Mouse (Mus musculus): ENCODE measurements around the gene Litaf. TPM values are rescaled to one million over a fixed set of nuclear protein-coding genes. Genes with fewer than 3 reads are reported as not detected.
A peak's percentile ranks its signal among the peaks of the same experiment; 100 is the strongest.

The Litaf gene
- total and polyA plus RNA-seq, 3 experiments: 97.5 to 178 (median 154) TPM

- TF ChIP-seq RCOR1 (conservative IDR thresholded peaks at IDR 0.05; ENCODE audit: low read depth, low read length) (peak; percentile 33; the same call in 1 of the 2 replicates), TCF12 (IDR thresholded peaks at IDR 0.05; ENCODE audit: low read depth, low read length) (no peak), UBTF (IDR thresholded peaks at IDR 0.05; ENCODE audit: low read depth, low read length) (no peak), POLR2A (IDR thresholded peaks at IDR 0.05; ENCODE audit: low read depth, low read length) (no peak), ZNF384 (IDR thresholded peaks at IDR 0.05; ENCODE audit: low read depth, low read length) (0 out of 2 replicates have a peak, but pooled peaks have one; percentile 1), ETS1 (conservative IDR thresholded peaks at IDR 0.05; ENCODE audit: low read depth, low read length) (no peak), MAFK (IDR thresholded peaks at IDR 0.05; ENCODE audit: insufficient replicate concordance, low read length) (no peak), TBP (conservative IDR thresholded peaks at IDR 0.05; ENCODE audit: low read depth, low read length) (0 out of 2 replicates have a peak, but pooled peaks have one; percentile 6), MXI1 (IDR thresholded peaks at IDR 0.05; ENCODE audit: low read depth, low read length) (peak; percentile 79; the same call in 1 of the 2 replicates), MAX (IDR thresholded peaks at IDR 0.05; ENCODE audit: low read length) (peak; percentile 63; the same call in 1 of the 2 replicates), BHLHE40 (IDR thresholded peaks at IDR 0.05; ENCODE audit: low read depth, low read length) (peak; percentile 86), POLR2AphosphoS2 (IDR thresholded peaks at IDR 0.05; ENCODE audit: low read depth, low read length) (no peak), IRF4 (IDR thresholded peaks at IDR 0.05; ENCODE audit: low read depth, low read length) (peak; percentile 5; the same call in 1 of the 2 replicates), NELFE (IDR thresholded peaks at IDR 0.05; ENCODE audit: low read depth, low read length) (no peak), USF2 (conservative IDR thresholded peaks at IDR 0.05; ENCODE audit: low read depth, low read length) (no peak), EP300 (IDR thresholded peaks at IDR 0.05; ENCODE audit: low read length) (no peak), KAT2A (IDR thresholded peaks at IDR 0.05; ENCODE audit: insufficient replicate concordance, low read length) (no peak)
- H3K36me3 ChIP-seq (replicated peaks in 1 of 2; ENCODE audit: control insufficient read depth in 1 of 2, insufficient read depth in 1 of 2, low read length in 1 of 2): peaks cover 0 to 26% of the 10 kb centered on the region in 2 experiments
- dilution Hi-C loops (cut with MboI; ENCODE audit: extremely low pct_ligation_motif_present, extremely low pct_unique_long_range_greater_than_20kb, low sequenced_read_pairs): no loop called here
- no peaks in the 10 kb centered on the region for H3K79me2 ChIP-seq (replicated peaks; ENCODE audit: control insufficient read depth, extremely low read depth, insufficient read depth, poor library complexity, severe bottlenecking)
- peak; percentile 54 for DNase-seq (ENCODE audit: extremely low read depth)
- in situ Hi-C loops (cut with MboI; ENCODE audit: low pct_ligation_motif_present, low pct_unique_long_range_greater_than_20kb, low sequenced_read_pairs): loop anchor here (5.0 kb wide), 1 partner anchor 262 kb away; no protein-coding TSS in a partner anchor
- peak overlapping the region; percentile 47 for H3K9ac ChIP-seq (ENCODE audit: insufficient read depth, low read depth)
- no peaks in the 10 kb centered on the region for H3K9me3 ChIP-seq (replicated peaks; ENCODE audit: low read length)
- peaks cover 8 to 38% of the 10 kb centered on the region in 2 experiments for H3K4me1 ChIP-seq (ENCODE audit: control insufficient read depth in 1 of 2, insufficient read depth in 2 of 2)
- no peaks in the 10 kb centered on the region for H3K27me3 ChIP-seq (replicated peaks)
- peak overlapping the region; percentile 52 to 67 (median 59) for H3K4me3 ChIP-seq (replicated peaks in 1 of 3; ENCODE audit: low read depth in 2 of 3, low read length in 2 of 3, poor library complexity in 1 of 3)
- H3K27ac ChIP-seq (ENCODE audit: insufficient read depth, low read depth): peak overlapping the region; percentile 15; the same call in 1 of the 2 replicates
- H3K4me2 ChIP-seq (ENCODE audit: insufficient read depth, low read depth, poor library complexity, severe bottlenecking): peak overlapping the region; percentile 92
Measured at GRCm38 (mm10) chr16:11035273-11035672, 30.7 kb downstream of the Litaf start.

- DNase-seq (ENCODE audit: extremely low read depth): peak; percentile 95
- Histone ChIP-seq H3K4me3 (replicated peaks in 1 of 3; ENCODE audit: low read depth in 2 of 3, low read length in 2 of 3, poor library complexity in 1 of 3) (peak overlapping the region in 2 of 3 experiments; percentile 52 to 67), H3K9ac (ENCODE audit: insufficient read depth, low read depth) (peak overlapping the region; percentile 47), H3K27ac (ENCODE audit: insufficient read depth, low read depth) (no peak overlapping the region), H3K36me3 (replicated peaks in 1 of 2; ENCODE audit: control insufficient read depth in 1 of 2, insufficient read depth in 1 of 2, low read length in 1 of 2) (peaks cover 0 to 33% of the 10 kb centered on the region in 2 experiments), H3K4me1 (ENCODE audit: control insufficient read depth in 1 of 2, insufficient read depth in 2 of 2) (peaks cover 8 to 38% of the 10 kb centered on the region in 2 experiments), H3K79me2 (replicated peaks; ENCODE audit: control insufficient read depth, extremely low read depth, insufficient read depth, poor library complexity, severe bottlenecking) (no peaks in the 10 kb centered on the region), H3K4me2 (ENCODE audit: insufficient read depth, low read depth, poor library complexity, severe bottlenecking) (peak overlapping the region; percentile 92), H3K9me3 (replicated peaks; ENCODE audit: low read length) (no peaks in the 10 kb centered on the region), H3K27me3 (replicated peaks) (no peaks in the 10 kb centered on the region)
- dilution Hi-C loops (cut with MboI; ENCODE audit: extremely low pct_ligation_motif_present, extremely low pct_unique_long_range_greater_than_20kb, low sequenced_read_pairs) (no loop called here), in situ Hi-C loops (cut with MboI; ENCODE audit: low pct_ligation_motif_present, low pct_unique_long_range_greater_than_20kb, low sequenced_read_pairs) (loop anchor here (5.0 kb wide), 1 partner anchor 152 kb away; no protein-coding TSS in a partner anchor)
- TF ChIP-seq TCF12 (IDR thresholded peaks at IDR 0.05; ENCODE audit: low read depth, low read length) (peak; percentile 56), MAFK (IDR thresholded peaks at IDR 0.05; ENCODE audit: insufficient replicate concordance, low read length) (0 out of 2 replicates have a peak, but pooled peaks have one; percentile 48), HCFC1 (IDR thresholded peaks at IDR 0.05; ENCODE audit: low read depth, low read length) (peak; percentile 33; the same call in 1 of the 2 replicates), EP300 (IDR thresholded peaks at IDR 0.05; ENCODE audit: low read length) (0 out of 2 replicates have a peak, but pooled peaks have one; percentile 8), NELFE (IDR thresholded peaks at IDR 0.05; ENCODE audit: low read depth, low read length) (peak; percentile 96; the same call in 1 of the 2 replicates), ZKSCAN1 (IDR thresholded peaks at IDR 0.05; ENCODE audit: borderline replicate concordance, low read depth, low read length) (no peak), USF1 (IDR thresholded peaks at IDR 0.05; ENCODE audit: low read depth, low read length) (no peak), MAX (IDR thresholded peaks at IDR 0.05; ENCODE audit: low read length) (no peak), ZNF384 (IDR thresholded peaks at IDR 0.05; ENCODE audit: low read depth, low read length) (peak; percentile 55; the same call in 1 of the 2 replicates), JUND (conservative IDR thresholded peaks at IDR 0.05; ENCODE audit: low read depth, low read length) (peak; percentile 51), ZC3H11A (IDR thresholded peaks at IDR 0.05; ENCODE audit: low read depth, low read length) (peak; percentile 100), RCOR1 (conservative IDR thresholded peaks at IDR 0.05; ENCODE audit: low read depth, low read length) (peak; percentile 60), BHLHE40 (IDR thresholded peaks at IDR 0.05; ENCODE audit: low read depth, low read length) (peak; percentile 48; the same call in 1 of the 2 replicates), SIN3A (IDR thresholded peaks at IDR 0.05; ENCODE audit: low read length) (0 out of 2 replicates have a peak, but pooled peaks have one; percentile 33), UBTF (IDR thresholded peaks at IDR 0.05; ENCODE audit: low read depth, low read length) (no peak), CHD2 (IDR thresholded peaks at IDR 0.05; ENCODE audit: low read length) (no peak), CTCF (conservative IDR thresholded peaks at IDR 0.05 in 1 of 2, IDR thresholded peaks at IDR 0.05 in 1 of 2; ENCODE audit: low read depth in 2 of 2, low read length in 2 of 2) (peak; percentile 94 to 100), IRF4 (IDR thresholded peaks at IDR 0.05; ENCODE audit: low read depth, low read length) (peak; percentile 72), KAT2A (IDR thresholded peaks at IDR 0.05; ENCODE audit: insufficient replicate concordance, low read length) (no peak), SMC3 (IDR thresholded peaks at IDR 0.05; ENCODE audit: low read depth, low read length) (peak; percentile 100), USF2 (conservative IDR thresholded peaks at IDR 0.05; ENCODE audit: low read depth, low read length) (no peak), RAD21 (IDR thresholded peaks at IDR 0.05; ENCODE audit: low read depth, low read length) (peak; percentile 100), POLR2A (IDR thresholded peaks at IDR 0.05; ENCODE audit: low read depth, low read length) (no peak)
Measured at GRCm38 (mm10) chr16:11034193-11034803, 31.7 kb downstream of the Litaf start.
